Mouse (Mus musculus): ENCODE results near the gene Trpc1. TPM values are rescaled to one million over a fixed set of nuclear protein-coding genes. Genes with fewer than 3 reads are reported as not detected.

Trpc1 gene
- total RNA-seq (2023), result under 1 TPM in 1 of 2 experiments, not detected in 1; 0.40 TPM

GRCm38 (mm10) chr9:95750037-95750511 lies at the start of gene Trpc1:
Trpc1 (minus strand) TSS chr9:95750375.

Other genes starting within 250 kb of the Trpc1 start
- gene U2surp, start 238.4 kb downstream of the Trpc1 start, total RNA-seq (2023), result 10 to 100 TPM; 44.9 to 55.3 TPM
- gene Paqr9, start 190.7 kb downstream of the Trpc1 start, total RNA-seq (2023), result 1 to 10 TPM; 1.1 to 3.2 TPM
- gene Pcolce2, start 112.8 kb downstream of the Trpc1 start, total RNA-seq (2023), result not detected
- 1 to 10 TPM in 1 of 2 experiments, under 1 TPM in 1; 0.33 to 1.2 TPM for gene Pls1, start 94.9 kb upstream of the Trpc1 start, total RNA-seq (2023)
- gene Atr, start 107.2 kb upstream of the Trpc1 start, total RNA-seq (2023), result 10 to 100 TPM in 1 of 2 experiments, 1 to 10 TPM in 1; 8.7 to 10.2 TPM
- 10 to 100 TPM; 23.8 to 25.8 TPM for gene Xrn1, start 204.4 kb upstream of the Trpc1 start, total RNA-seq (2023)